Mouse (Mus musculus) heart, embryonic 16.5 days (tissue): ENCODE measurements around the gene Rhof. TPM values are rescaled to one million over a fixed set of nuclear protein-coding genes. Genes with fewer than 3 reads are reported as not detected.

Experiments used
- ATAC-seq: fragments of 200-750 bp; cut with Nextera tagmentation; replicated peaks from 2 replicates; pipeline ENCODE4 v1.8.0; 2017; ENCODE audit warnings: moderate number of reproducible peaks; ENCODE audit not compliant: insufficient read depth, low FRiP score; ENCODE audit errors: extremely low read depth
- H3K27ac ChIP-seq: fragments of 300-500 bp; sonication (generic); 2 replicates; pipeline ENCODE4 v1.5.1; 2014; ENCODE audit warnings: mild to moderate bottlenecking, low read length, control low read depth, moderate library complexity
- H3K27me3 ChIP-seq: fragments of 300-500 bp; sonication (generic); 2 replicates; pipeline ENCODE4 v1.6.1; 2014; ENCODE audit warnings: low read length, mixed read lengths; ENCODE audit not compliant: control insufficient read depth, insufficient read depth
- H3K36me3 ChIP-seq: fragments of 300-500 bp; sonication (generic); 2 replicates; pipeline ENCODE4 v1.6.1; 2014; ENCODE audit not compliant: control insufficient read depth, insufficient read depth
- H3K4me1 ChIP-seq: fragments of 300-500 bp; sonication (generic); 2 replicates; pipeline ENCODE4 v1.6.1; 2014; ENCODE audit warnings: low read length, mixed read lengths; ENCODE audit not compliant: control insufficient read depth, insufficient read depth
- H3K4me2 ChIP-seq: fragments of 300-500 bp; sonication (generic); 2 replicates; pipeline ENCODE4 v1.6.1; 2014; ENCODE audit warnings: low read depth, mild to moderate bottlenecking, control low read depth, low read length
- H3K4me3 ChIP-seq: fragments of 300-500 bp; sonication (generic); 2 replicates; pipeline ENCODE4 v1.5.1; 2014; ENCODE audit warnings: mild to moderate bottlenecking, control low read depth, low read length
- H3K9ac ChIP-seq: fragments of 300-500 bp; sonication (generic); 2 replicates; pipeline ENCODE4 v1.6.1; 2014; ENCODE audit warnings: low read length, control low read depth
- H3K9me3 ChIP-seq: fragments of 300-500 bp; sonication (generic); replicated peaks from 2 replicates; pipeline ENCODE4 v1.6.1; 2016; ENCODE audit warnings: low read length; ENCODE audit not compliant: control insufficient read depth
- WGBS: fragments of 180-500 bp; shearing (Covaris S2); extraction: QIAGEN DNeasy Blood & Tissue Kit; methylation state at CpG from one replicate; pipeline ENCODE4 v1.1.7; 2014; 5-methylcytosine and 5-hydroxymethylcytosine counted together
- polyA plus RNA-seq: library from polyadenylated mRNA; unstranded; fragments of >200 nt; fragmentation: Nextera tagmentation; extraction: Ambion mirVana; gene quantifications from 2 replicates; pipeline ENCODE4 v1.2.1, GENCODE M21; 2015

Rhof gene
- polyA plus RNA-seq, 1 experiment from 2014 or later: 2.4 TPM

GRCm38 (mm10) chr5:123162942-123163341, 30.4 kb upstream of the Rhof start:
- no peak for ATAC-seq

GRCm38 (mm10) chr5:123160341-123160740, 27.8 kb upstream of the Rhof start:
- Histone ChIP-seq H3K4me3 (no peak overlapping the region), H3K4me1 (no peaks in the 10 kb centered on the region), H3K27ac (no peak overlapping the region), H3K9me3 (no peaks in the 10 kb centered on the region), H3K27me3 (no peaks in the 10 kb centered on the region), H3K36me3 (peaks cover 80% of the 10 kb centered on the region), H3K4me2 (no peak overlapping the region), H3K9ac (no peak overlapping the region)
- 88% methylated on average over 14 of the region's 15 CpGs for WGBS
- no peak for ATAC-seq

More at GRCm38 (mm10) chr5:123162942-123163341, 30.4 kb upstream of the Rhof start:
- no peaks in the 10 kb centered on the region for H3K27me3 ChIP-seq
- H3K4me3 ChIP-seq: no peak overlapping the region
- no peak overlapping the region for H3K4me2 ChIP-seq
- 79% methylated on average over 9 of the region's 9 CpGs for WGBS
- H3K27ac ChIP-seq: no peak overlapping the region
- peaks cover 81% of the 10 kb centered on the region for H3K36me3 ChIP-seq
- H3K9me3 ChIP-seq: no peaks in the 10 kb centered on the region
- H3K4me1 ChIP-seq: no peaks in the 10 kb centered on the region
- H3K9ac ChIP-seq: no peak overlapping the region

GRCm38 (mm10) chr5:123159866-123160265, 27.4 kb upstream of the Rhof start:
- WGBS: 94% methylated on average over 15 of the region's 15 CpGs
- Histone ChIP-seq H3K27ac (no peak overlapping the region), H3K4me2 (no peak overlapping the region), H3K9ac (no peak overlapping the region), H3K4me3 (no peak overlapping the region), H3K9me3 (no peaks in the 10 kb centered on the region), H3K36me3 (peaks cover 81% of the 10 kb centered on the region), H3K4me1 (no peaks in the 10 kb centered on the region), H3K27me3 (no peaks in the 10 kb centered on the region)
- no peak for ATAC-seq

GRCm38 (mm10) chr5:123159446-123159845, 27.0 kb upstream of the Rhof start:
- no peak overlapping the region for H3K9ac ChIP-seq
- WGBS: 91% methylated on average over 4 of the region's 4 CpGs
- H3K9me3 ChIP-seq: no peaks in the 10 kb centered on the region
- no peak for ATAC-seq
- H3K36me3 ChIP-seq: peaks cover 80% of the 10 kb centered on the region
- H3K4me3 ChIP-seq: no peak overlapping the region
- H3K4me1 ChIP-seq: no peaks in the 10 kb centered on the region
- no peaks in the 10 kb centered on the region for H3K27me3 ChIP-seq
- no peak overlapping the region for H3K4me2 ChIP-seq
- no peak overlapping the region for H3K27ac ChIP-seq

GRCm38 (mm10) chr5:123157972-123158371, 25.5 kb upstream of the Rhof start:
- H3K4me2 ChIP-seq: no peak overlapping the region
- no peaks in the 10 kb centered on the region for H3K4me1 ChIP-seq
- WGBS: 63% methylated on average over 4 of the region's 4 CpGs
- no peak overlapping the region for H3K4me3 ChIP-seq
- no peaks in the 10 kb centered on the region for H3K27me3 ChIP-seq
- H3K9me3 ChIP-seq: no peaks in the 10 kb centered on the region
- H3K36me3 ChIP-seq: peaks cover 77% of the 10 kb centered on the region
- H3K27ac ChIP-seq: no peak overlapping the region
- ATAC-seq: no peak
- H3K9ac ChIP-seq: no peak overlapping the region

- Histone ChIP-seq H3K9ac (no peak overlapping the region), H3K36me3 (peaks cover 75% of the 10 kb centered on the region), H3K4me3 (no peak overlapping the region), H3K27me3 (no peaks in the 10 kb centered on the region), H3K4me2 (no peak overlapping the region), H3K27ac (no peak overlapping the region), H3K9me3 (no peaks in the 10 kb centered on the region), H3K4me1 (no peaks in the 10 kb centered on the region)
- ATAC-seq: no peak
- 89% methylated on average over 12 of the region's 12 CpGs for WGBS
These were observed 24.3 kb upstream of the Rhof start for GRCm38 (mm10) chr5:123156763-123157162.

- Histone ChIP-seq H3K9me3 (no peaks in the 10 kb centered on the region), H3K4me3 (no peak overlapping the region), H3K9ac (no peak overlapping the region), H3K27ac (no peak overlapping the region), H3K4me1 (peaks cover 11% of the 10 kb centered on the region), H3K36me3 (peaks cover 62% of the 10 kb centered on the region), H3K27me3 (no peaks in the 10 kb centered on the region), H3K4me2 (no peak overlapping the region)
- WGBS: 35% methylated on average over 7 of the region's 7 CpGs
- ATAC-seq: no peak; the same call in 1 of the 2 replicates
These were observed 22.9 kb upstream of the Rhof start for GRCm38 (mm10) chr5:123155425-123155824.

- Histone ChIP-seq H3K9ac (no peak overlapping the region), H3K27me3 (no peaks in the 10 kb centered on the region), H3K9me3 (no peaks in the 10 kb centered on the region), H3K27ac (no peak overlapping the region), H3K4me1 (peaks cover 24% of the 10 kb centered on the region), H3K4me2 (no peak overlapping the region), H3K4me3 (no peak overlapping the region), H3K36me3 (peaks cover 46% of the 10 kb centered on the region)
- ATAC-seq: no peak
- 73% methylated on average over 1 of the region's 1 CpGs for WGBS
These were observed 20.4 kb upstream of the Rhof start for GRCm38 (mm10) chr5:123152901-123153300.

- Histone ChIP-seq H3K4me1 (peaks cover 24% of the 10 kb centered on the region), H3K27me3 (no peaks in the 10 kb centered on the region), H3K9ac (no peak overlapping the region), H3K9me3 (no peaks in the 10 kb centered on the region), H3K4me2 (no peak overlapping the region), H3K4me3 (no peak overlapping the region), H3K36me3 (peaks cover 44% of the 10 kb centered on the region), H3K27ac (no peak overlapping the region)
- ATAC-seq: no peak
- 88% methylated on average over 16 of the region's 19 CpGs for WGBS
These were observed 19.3 kb upstream of the Rhof start for GRCm38 (mm10) chr5:123151707-123152362.
